Mouse (Mus musculus): ENCODE measurements at regions not wholly inside any gene's neighbourhood (a gene's known extent, or its start where the extent isn't known, plus 50 kb on each side); places are given as distances from the start of the nearest gene placed in this dataset.

DNA sequence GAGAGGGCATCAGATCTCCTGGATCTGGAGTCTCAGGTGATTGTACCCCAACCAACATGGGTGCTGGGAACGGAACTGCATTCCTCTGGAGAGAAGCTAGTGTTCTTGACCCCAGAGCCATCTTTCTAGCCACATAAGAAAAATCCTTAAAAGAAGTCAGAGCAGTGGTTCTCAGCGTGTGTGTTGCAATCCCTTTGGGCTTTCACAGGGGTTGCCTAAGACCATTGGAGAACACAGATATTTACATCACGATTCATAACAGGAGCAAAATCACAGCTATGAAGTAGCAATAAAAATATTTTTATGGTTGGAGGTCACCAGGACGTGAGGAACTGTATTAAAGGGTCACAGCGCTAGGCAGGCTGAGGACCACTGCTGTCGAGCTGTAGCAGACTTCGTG, 60.7 kb upstream of the Vangl1 start:
- Histone ChIP-seq H3K27me3 (replicated peaks; ENCODE audit: control insufficient read depth, insufficient read depth, low read length) (no peaks in the 10 kb centered on the region), H3K4me3 (ENCODE audit: low read depth, low read length) (no peak overlapping the region), H3K4me1 (replicated peaks; ENCODE audit: control insufficient read depth, insufficient read depth, low read length) (0 out of 2 replicates have a peak, but pooled peaks cover 5% of the 10 kb centered on the region), H3K36me3 (ENCODE audit: control insufficient read depth, insufficient read depth, low read length) (no peaks in the 10 kb centered on the region), H3K4me2 (ENCODE audit: low read length) (no peak overlapping the region), H3K9me3 (ENCODE audit: control insufficient read depth, low read length) (no peaks in the 10 kb centered on the region), H3K27ac (ENCODE audit: low read depth) (no peak overlapping the region), H3K9ac (ENCODE audit: low read length) (no peak overlapping the region)
- WGBS: 70% methylated on average over 7 of the region's 7 CpGs
- DNase-seq (ENCODE audit: low spot score) (no peak), ATAC-seq (replicated peaks; ENCODE audit: low FRiP score, low TSS enrichment, low read depth) (no peak)

- Histone ChIP-seq H3K4me3 (ENCODE audit: low read depth, low read length) (no peak overlapping the region), H3K9ac (ENCODE audit: low read length) (no peak overlapping the region), H3K9me3 (ENCODE audit: control insufficient read depth, low read length) (no peaks in the 10 kb centered on the region), H3K4me2 (ENCODE audit: low read length) (no peak overlapping the region), H3K27ac (ENCODE audit: low read depth) (no peak overlapping the region), H3K27me3 (replicated peaks; ENCODE audit: control insufficient read depth, insufficient read depth, low read length) (no peaks in the 10 kb centered on the region), H3K4me1 (replicated peaks; ENCODE audit: control insufficient read depth, insufficient read depth, low read length) (0 out of 2 replicates have a peak, but pooled peaks cover 5% of the 10 kb centered on the region), H3K36me3 (ENCODE audit: control insufficient read depth, insufficient read depth, low read length) (no peaks in the 10 kb centered on the region)
- ATAC-seq (replicated peaks; ENCODE audit: low FRiP score, low TSS enrichment, low read depth) (no peak), DNase-seq (ENCODE audit: low spot score) (no peak)
- 76% methylated on average over 9 of the region's 9 CpGs for WGBS
Observed at GRCm38 (mm10) chr3:102263326-102263725, 58.8 kb upstream of the Vangl1 start.

DNA sequence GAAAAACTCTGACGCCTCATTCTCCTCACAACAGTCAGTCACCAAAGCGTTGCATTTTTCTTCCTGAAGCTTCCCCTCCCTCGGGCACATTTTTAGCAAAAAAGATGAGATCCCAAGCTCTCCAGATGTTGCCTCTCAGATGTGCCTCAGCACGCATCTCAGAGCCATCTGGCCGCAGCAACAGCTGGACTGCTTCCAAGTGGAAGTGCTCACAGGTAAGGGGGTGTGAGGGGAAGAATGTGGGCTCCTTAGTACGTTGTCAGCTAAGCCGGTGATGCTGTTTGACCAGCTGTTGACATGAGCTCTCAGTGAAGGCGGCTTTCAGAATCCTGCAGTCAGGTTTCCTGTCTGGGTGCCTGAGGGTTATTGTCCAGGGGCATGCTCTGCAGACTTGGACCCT, 58.2 kb upstream of the Vangl1 start:
- Histone ChIP-seq H3K4me3 (ENCODE audit: low read depth, low read length) (no peak overlapping the region), H3K9ac (ENCODE audit: low read length) (no peak overlapping the region), H3K27ac (ENCODE audit: low read depth) (no peak overlapping the region), H3K9me3 (ENCODE audit: control insufficient read depth, low read length) (no peaks in the 10 kb centered on the region), H3K4me2 (ENCODE audit: low read length) (no peak overlapping the region), H3K36me3 (ENCODE audit: control insufficient read depth, insufficient read depth, low read length) (no peaks in the 10 kb centered on the region), H3K27me3 (replicated peaks; ENCODE audit: control insufficient read depth, insufficient read depth, low read length) (no peaks in the 10 kb centered on the region), H3K4me1 (replicated peaks; ENCODE audit: control insufficient read depth, insufficient read depth, low read length) (0 out of 2 replicates have a peak, but pooled peaks cover 5% of the 10 kb centered on the region)
- ATAC-seq (replicated peaks; ENCODE audit: low FRiP score, low TSS enrichment, low read depth) (no peak), DNase-seq (ENCODE audit: low spot score) (no peak)
- 25% methylated on average over 8 of the region's 8 CpGs for WGBS

GRCm38 (mm10) chr3:102261517-102261916, 57.0 kb upstream of the Vangl1 start:
- H3K4me1 ChIP-seq (replicated peaks; ENCODE audit: control insufficient read depth, insufficient read depth, low read length): 0 out of 2 replicates have a peak, but pooled peaks cover 5% of the 10 kb centered on the region
- H3K4me2 ChIP-seq (ENCODE audit: low read length): no peak overlapping the region
- no peaks in the 10 kb centered on the region for H3K36me3 ChIP-seq (ENCODE audit: control insufficient read depth, insufficient read depth, low read length)
- H3K9me3 ChIP-seq (ENCODE audit: control insufficient read depth, low read length): no peaks in the 10 kb centered on the region
- ATAC-seq (replicated peaks; ENCODE audit: low FRiP score, low TSS enrichment, low read depth) (no peak), DNase-seq (ENCODE audit: low spot score) (no peak)
- no peak overlapping the region for H3K4me3 ChIP-seq (ENCODE audit: low read depth, low read length)
- H3K27me3 ChIP-seq (replicated peaks; ENCODE audit: control insufficient read depth, insufficient read depth, low read length): no peaks in the 10 kb centered on the region
- WGBS: 55% methylated on average over 3 of the region's 3 CpGs
- no peak overlapping the region for H3K9ac ChIP-seq (ENCODE audit: low read length)
- H3K27ac ChIP-seq (ENCODE audit: low read depth): no peak overlapping the region

Measured in intestine, embryonic 14.5 days (tissue).